Mouse (Mus musculus) liver, embryonic 11.5 days (tissue): ENCODE measurements around the gene Abl1. TPM values are rescaled to one million over a fixed set of nuclear protein-coding genes. Genes with fewer than 3 reads are reported as not detected.
A peak's percentile ranks its signal among the peaks of the same experiment; 100 is the strongest.

ENCODE experiments used
- ATAC-seq: fragments of 200-750 bp; cut with Nextera tagmentation; replicated peaks from 2 replicates; pipeline ENCODE4 v1.8.0; 2017; ENCODE audit warnings: moderate number of reproducible peaks, mild to moderate bottlenecking, moderate TSS enrichment, moderate library complexity; ENCODE audit not compliant: low FRiP score
- DNase-seq: peaks from one replicate; pipeline ENCODE4 v3.0.0-alpha.2; 2017; ENCODE audit warnings: low spot score
- H3K27ac ChIP-seq: fragments of 300-500 bp; sonication (generic); 2 replicates; pipeline ENCODE4 v1.5.1; 2014; ENCODE audit warnings: mild to moderate bottlenecking, low read depth, low read length, control low read depth
- H3K27me3 ChIP-seq: fragments of 300-500 bp; sonication (generic); replicated peaks from 2 replicates; pipeline ENCODE4 v1.6.1; 2014; ENCODE audit warnings: low read length, mixed read lengths; ENCODE audit not compliant: control insufficient read depth, insufficient read depth
- H3K36me3 ChIP-seq: fragments of 300-500 bp; sonication (generic); 2 replicates; pipeline ENCODE4 v1.6.1; 2014; ENCODE audit warnings: mild to moderate bottlenecking, low read length, moderate library complexity, mixed read lengths; ENCODE audit not compliant: control insufficient read depth, insufficient read depth
- H3K4me1 ChIP-seq: fragments of 300-500 bp; sonication (generic); replicated peaks from 2 replicates; pipeline ENCODE4 v1.6.1; 2014; ENCODE audit warnings: low read length, mixed read lengths; ENCODE audit not compliant: control insufficient read depth, insufficient read depth
- H3K4me2 ChIP-seq: fragments of 300-500 bp; sonication (generic); 2 replicates; pipeline ENCODE4 v1.6.1; 2014; ENCODE audit warnings: mild to moderate bottlenecking, control low read depth, moderate library complexity
- H3K4me3 ChIP-seq: fragments of 300-500 bp; sonication (generic); 2 replicates; pipeline ENCODE4 v1.5.1; 2014; ENCODE audit warnings: low read depth, low read length, control low read depth
- H3K9ac ChIP-seq: fragments of 300-500 bp; sonication (generic); 2 replicates; pipeline ENCODE4 v1.6.1; 2014; ENCODE audit warnings: low read depth, low read length, control low read depth
- H3K9me3 ChIP-seq: fragments of 300-500 bp; sonication (generic); 2 replicates; pipeline ENCODE4 v1.6.1; 2016; ENCODE audit warnings: low read length, inconsistent platforms, mixed read lengths; ENCODE audit not compliant: control insufficient read depth
- WGBS: fragments of 180-500 bp; shearing (Covaris S2); extraction: QIAGEN DNeasy Blood & Tissue Kit; methylation state at CpG from one replicate; pipeline ENCODE4 v1.1.7; 2014; 5-methylcytosine and 5-hydroxymethylcytosine counted together
- polyA plus RNA-seq: library from polyadenylated mRNA; unstranded; fragments of >200 nt; fragmentation: Nextera tagmentation; extraction: Ambion mirVana; gene quantifications from 2 replicates; pipeline ENCODE4 v1.2.1, GENCODE M21; 2014

Gene Abl1
- polyA plus RNA-seq, 1 experiment from 2014 or later = 28.9 TPM

DNA sequence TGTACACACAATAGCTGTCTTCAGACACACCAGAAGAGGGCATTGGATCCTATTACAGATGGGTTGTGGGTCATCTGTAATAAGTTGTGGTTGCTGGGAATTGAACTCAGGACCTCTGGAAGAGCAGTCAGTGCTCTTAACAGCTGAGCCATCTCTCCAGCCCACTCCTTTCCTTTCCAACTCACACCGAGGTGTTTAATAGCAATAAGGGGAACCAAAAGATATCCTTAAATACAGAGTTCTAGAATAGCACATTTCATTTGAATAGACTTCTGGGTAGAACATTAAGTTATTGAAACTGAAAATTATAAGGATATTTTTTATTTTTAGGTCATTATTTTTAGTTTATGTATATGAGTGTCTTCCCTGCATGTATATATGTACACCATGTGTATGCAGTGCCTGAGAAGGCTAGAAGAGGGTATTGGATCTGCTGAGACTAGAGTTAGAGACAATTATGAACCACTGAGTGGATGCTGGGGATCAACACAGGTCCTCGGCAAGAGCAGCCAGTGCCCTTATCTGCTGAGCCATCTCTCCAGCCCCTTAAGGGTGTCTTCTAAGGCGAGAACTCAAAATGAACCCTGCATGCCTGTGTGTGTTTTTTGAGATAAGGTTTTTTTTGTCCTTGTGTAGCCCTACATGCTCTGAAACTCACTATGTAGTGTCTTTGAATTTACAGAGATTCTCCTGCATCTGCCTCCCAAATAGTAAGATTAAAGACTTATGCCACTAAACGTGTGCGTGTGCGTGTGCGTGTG lies 36.7 kb downstream of the Abl1 start:
- H3K9ac ChIP-seq = no peak overlapping the region
- WGBS = 71% methylated on average over 7 of the region's 7 CpGs
- no peaks in the 10 kb centered on the region for H3K36me3 ChIP-seq
- no peaks in the 10 kb centered on the region for H3K9me3 ChIP-seq
- H3K27ac ChIP-seq = no peak overlapping the region
- no peak overlapping the region for H3K4me3 ChIP-seq
- no peak overlapping the region for H3K4me2 ChIP-seq
- peaks cover 18% of the 10 kb centered on the region for H3K4me1 ChIP-seq
- H3K27me3 ChIP-seq = no peaks in the 10 kb centered on the region
- DNase-seq = no peak
- peak; percentile 84 for ATAC-seq

DNA sequence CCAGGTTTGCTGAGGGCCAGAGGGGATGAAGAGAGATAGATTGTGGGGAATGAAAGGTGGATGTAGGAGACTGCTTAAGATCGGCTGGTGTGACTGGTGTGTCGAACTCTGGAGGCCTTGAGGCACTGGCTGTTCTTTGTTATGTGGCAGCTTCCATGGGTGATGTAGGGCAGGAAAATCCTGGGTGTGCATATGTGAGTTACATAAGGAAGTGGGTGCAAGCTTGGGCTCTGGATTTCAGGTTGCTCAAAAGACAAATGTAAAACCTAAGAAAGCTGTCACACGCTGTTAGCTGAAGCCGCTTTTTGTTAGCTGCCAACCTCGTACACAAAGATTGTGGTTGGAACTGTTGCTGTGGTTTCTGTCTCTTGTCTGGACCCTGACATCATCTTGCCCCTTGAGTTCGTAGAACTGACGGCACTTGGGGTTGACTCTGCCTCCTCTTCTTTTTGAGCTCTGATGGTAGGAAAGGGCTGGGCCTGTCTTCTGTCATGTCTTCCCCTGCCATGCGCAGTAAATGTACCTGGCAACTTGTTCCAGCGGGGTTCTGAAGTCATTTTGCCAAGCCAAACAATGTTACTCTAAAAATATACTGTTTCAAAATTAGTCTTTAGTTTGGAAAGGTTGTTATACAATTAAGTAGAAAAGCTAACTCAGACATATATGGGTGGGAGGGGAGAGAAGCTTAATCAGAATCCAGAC lies 39.6 kb downstream of the Abl1 start:
- 71% methylated on average over 9 of the region's 9 CpGs for WGBS
- ATAC-seq = no peak
- H3K9ac ChIP-seq = no peak overlapping the region
- H3K27me3 ChIP-seq = no peaks in the 10 kb centered on the region
- no peak for DNase-seq
- H3K4me3 ChIP-seq = no peak overlapping the region
- H3K27ac ChIP-seq = no peak overlapping the region
- no peaks in the 10 kb centered on the region for H3K36me3 ChIP-seq
- H3K9me3 ChIP-seq = no peaks in the 10 kb centered on the region
- peaks cover 18% of the 10 kb centered on the region for H3K4me1 ChIP-seq
- H3K4me2 ChIP-seq = no peak overlapping the region

DNA sequence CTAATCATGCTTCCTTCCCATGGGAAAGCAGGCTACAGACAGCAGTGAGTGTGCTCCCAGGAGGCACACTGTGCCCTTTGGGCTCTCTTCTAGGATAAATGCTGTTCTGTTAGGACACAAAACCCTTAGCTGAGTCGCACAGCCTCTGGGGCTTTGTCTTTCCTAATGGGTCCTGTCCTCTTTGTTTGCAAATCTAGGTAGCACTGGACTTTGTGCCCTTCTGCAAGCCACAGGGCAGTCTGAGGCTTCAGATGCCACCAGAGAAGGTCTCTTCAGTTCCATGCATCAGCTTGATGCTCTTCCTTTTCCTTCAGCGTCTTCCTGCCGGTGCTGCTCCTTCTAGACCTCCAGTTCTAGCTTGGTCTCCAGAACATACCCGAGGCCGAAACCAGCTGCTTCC lies 42.5 kb downstream of the Abl1 start:
- Histone ChIP-seq H3K4me2 (peak overlapping the region; percentile 22; the same call in 1 of the 2 replicates), H3K36me3 (no peaks in the 10 kb centered on the region), H3K27me3 (no peaks in the 10 kb centered on the region), H3K9me3 (no peaks in the 10 kb centered on the region), H3K4me1 (peaks cover 12% of the 10 kb centered on the region), H3K9ac (no peak overlapping the region; the same call in 1 of the 2 replicates), H3K4me3 (no peak overlapping the region), H3K27ac (peak overlapping the region; percentile 9; the same call in 1 of the 2 replicates)
- DNase-seq = no peak
- ATAC-seq = no peak
- 71% methylated on average over 5 of the region's 5 CpGs for WGBS

DNA sequence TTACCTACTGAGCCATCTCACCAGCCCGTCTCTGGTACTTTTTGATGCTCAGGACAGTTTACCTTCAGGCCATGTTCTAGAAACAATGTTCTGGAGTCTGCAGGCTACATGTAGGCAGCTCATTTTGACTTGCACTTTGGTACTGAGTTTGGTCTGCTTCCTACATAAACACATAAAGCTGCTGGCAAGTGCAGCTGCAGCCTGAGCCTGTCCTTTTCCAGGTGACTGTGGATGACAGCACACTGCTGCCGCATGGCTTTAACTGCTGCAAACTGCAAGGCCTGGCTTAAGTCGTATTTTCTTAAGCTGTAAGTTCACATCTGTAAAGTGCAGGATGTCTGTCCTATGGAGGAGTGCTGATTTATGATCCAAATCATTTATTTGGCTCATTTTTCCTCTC lies 44.3 kb downstream of the Abl1 start:
- H3K27me3 ChIP-seq = no peaks in the 10 kb centered on the region
- no peaks in the 10 kb centered on the region for H3K36me3 ChIP-seq
- 84% methylated on average over 3 of the region's 3 CpGs for WGBS
- H3K4me2 ChIP-seq = no peak overlapping the region
- no peak overlapping the region for H3K4me3 ChIP-seq
- H3K9me3 ChIP-seq = no peaks in the 10 kb centered on the region
- H3K27ac ChIP-seq = no peak overlapping the region
- no peak overlapping the region for H3K9ac ChIP-seq
- DNase-seq (no peak), ATAC-seq (no peak)
- peaks cover 4% of the 10 kb centered on the region for H3K4me1 ChIP-seq

DNA sequence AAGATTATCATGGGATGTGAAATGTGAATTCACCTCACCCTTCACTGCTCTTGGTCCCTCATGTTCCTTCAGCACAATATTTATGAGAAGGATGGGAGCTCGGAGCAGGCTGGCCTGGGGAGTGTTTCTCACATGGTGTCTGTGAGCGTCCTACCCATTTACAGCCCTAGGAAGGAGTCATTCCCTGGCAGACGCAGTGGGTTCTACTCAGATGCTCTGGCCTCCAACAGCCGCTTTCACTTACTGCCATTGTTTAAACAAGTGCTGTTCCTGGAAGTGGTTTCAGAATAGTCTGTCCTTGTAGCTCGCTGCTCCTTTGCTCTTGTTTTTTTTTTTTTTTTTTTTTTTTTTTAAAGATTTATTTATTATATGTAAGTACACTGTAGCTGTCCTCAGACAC lies 45.4 kb downstream of the Abl1 start:
- WGBS = 79% methylated on average over 5 of the region's 5 CpGs
- no peak for DNase-seq
- Histone ChIP-seq H3K4me2 (no peak overlapping the region), H3K36me3 (no peaks in the 10 kb centered on the region), H3K27me3 (no peaks in the 10 kb centered on the region), H3K27ac (no peak overlapping the region), H3K4me3 (no peak overlapping the region), H3K4me1 (peaks cover 2% of the 10 kb centered on the region; the same call in 1 of the 2 replicates), H3K9me3 (no peaks in the 10 kb centered on the region), H3K9ac (no peak overlapping the region)
- ATAC-seq = no peak

DNA sequence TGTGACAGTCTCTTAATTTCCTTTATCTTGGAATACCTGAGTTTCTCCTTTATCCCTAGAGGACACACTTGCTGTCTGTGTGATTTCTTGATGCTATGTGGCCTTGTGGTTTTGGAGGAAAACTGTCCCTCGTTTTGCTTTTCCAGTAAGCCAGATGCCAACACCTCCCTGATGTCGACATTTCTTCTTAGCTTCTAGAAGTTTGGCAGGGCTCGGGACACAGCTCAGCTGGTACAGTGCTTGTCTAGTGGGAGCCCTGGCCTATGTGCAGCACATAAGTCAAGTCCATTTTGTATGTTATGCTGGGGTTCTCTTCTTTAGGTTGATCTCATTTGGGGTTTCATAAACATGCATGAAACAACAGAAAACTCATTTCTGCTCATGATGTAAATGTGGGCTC lies 50.9 kb downstream of the Abl1 start:
- Histone ChIP-seq H3K9ac (no peak overlapping the region), H3K27me3 (no peaks in the 10 kb centered on the region), H3K4me3 (no peak overlapping the region), H3K36me3 (no peaks in the 10 kb centered on the region), H3K4me1 (no peaks in the 10 kb centered on the region; the same call in 1 of the 2 replicates), H3K9me3 (no peaks in the 10 kb centered on the region), H3K27ac (no peak overlapping the region), H3K4me2 (no peak overlapping the region)
- no peak for ATAC-seq
- 62% methylated on average over 3 of the region's 3 CpGs for WGBS
- DNase-seq = no peak

DNA sequence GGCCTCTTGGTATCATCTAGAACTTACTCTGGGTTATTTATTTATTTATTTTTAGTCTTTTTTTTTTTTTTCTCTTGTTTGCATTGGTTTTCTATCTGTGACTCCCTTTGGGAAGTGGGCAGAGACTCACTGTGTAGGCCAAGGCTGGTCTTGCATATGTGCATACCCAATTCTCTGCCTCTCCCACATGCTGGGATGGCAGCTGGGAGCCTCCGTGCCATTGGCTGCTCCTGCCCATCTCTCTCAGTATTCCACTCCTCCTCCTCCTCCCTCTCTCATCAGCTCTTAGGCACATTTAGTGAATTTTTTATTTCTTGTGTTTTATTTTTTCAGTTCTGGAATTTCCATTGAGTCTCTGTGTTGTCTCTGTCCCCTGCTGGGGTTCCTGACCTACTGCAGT lies 53.6 kb downstream of the Abl1 start:
- ATAC-seq = no peak
- Histone ChIP-seq H3K4me3 (no peak overlapping the region), H3K27me3 (no peaks in the 10 kb centered on the region), H3K9ac (no peak overlapping the region), H3K36me3 (no peaks in the 10 kb centered on the region), H3K9me3 (no peaks in the 10 kb centered on the region), H3K27ac (no peak overlapping the region), H3K4me1 (peaks cover 12% of the 10 kb centered on the region), H3K4me2 (no peak overlapping the region)
- DNase-seq = no peak
- WGBS = 71% methylated on average over 1 of the region's 1 CpGs

DNA sequence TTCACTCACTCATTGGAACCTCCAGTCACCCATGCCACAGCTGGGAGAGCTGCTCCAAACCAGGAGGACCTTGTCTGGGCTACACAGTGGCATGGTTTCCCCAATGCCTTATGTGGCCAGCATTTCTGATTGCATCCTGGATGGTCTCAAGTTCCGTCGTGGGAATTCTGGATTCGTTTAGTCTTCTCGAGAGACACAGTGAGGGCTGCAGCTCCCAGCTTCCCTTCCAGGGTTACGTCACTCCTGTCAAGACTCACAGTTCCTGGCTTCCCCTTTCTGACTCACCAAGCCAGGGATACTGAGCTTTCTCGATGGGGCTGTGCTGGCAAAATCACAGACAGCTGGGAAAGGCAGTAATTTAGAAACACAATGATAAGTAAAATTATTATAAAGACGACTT lies 54.0 kb downstream of the Abl1 start:
- WGBS = 34% methylated on average over 7 of the region's 7 CpGs
- peaks cover 16% of the 10 kb centered on the region for H3K4me1 ChIP-seq
- no peak overlapping the region for H3K4me3 ChIP-seq
- ATAC-seq (no peak), DNase-seq (no peak)
- no peak overlapping the region for H3K9ac ChIP-seq
- H3K27me3 ChIP-seq = no peaks in the 10 kb centered on the region
- no peaks in the 10 kb centered on the region for H3K9me3 ChIP-seq
- H3K4me2 ChIP-seq = no peak overlapping the region
- no peaks in the 10 kb centered on the region for H3K36me3 ChIP-seq
- no peak overlapping the region for H3K27ac ChIP-seq

DNA sequence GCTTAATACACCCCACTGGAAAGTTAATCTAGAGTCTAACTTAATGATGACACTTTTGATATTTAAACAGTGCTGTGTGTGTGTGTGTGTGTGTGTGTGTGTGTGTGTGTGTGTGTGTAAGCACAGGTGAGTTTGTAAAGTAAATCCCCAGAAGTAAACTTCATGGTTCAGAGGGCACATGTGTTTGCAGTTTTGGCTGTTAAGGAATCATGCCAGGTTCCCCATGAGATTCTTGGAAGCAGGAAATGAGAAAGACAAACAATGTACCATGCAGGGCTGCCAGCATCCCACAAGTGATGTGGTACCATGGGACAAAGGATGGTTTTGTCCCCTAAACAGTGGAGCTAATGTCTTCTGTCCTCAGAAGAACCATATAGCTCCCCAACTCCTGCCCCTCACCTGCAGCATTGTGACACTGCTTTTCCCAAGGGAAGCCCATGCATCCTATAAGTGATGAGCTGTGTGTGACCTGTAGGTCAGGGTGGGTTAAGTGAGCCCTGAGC lies 57.6 kb downstream of the Abl1 start:
- Histone ChIP-seq H3K27me3 (no peaks in the 10 kb centered on the region), H3K4me1 (peaks cover 32% of the 10 kb centered on the region), H3K36me3 (no peaks in the 10 kb centered on the region), H3K4me3 (no peak overlapping the region), H3K9me3 (no peaks in the 10 kb centered on the region), H3K27ac (no peak overlapping the region), H3K4me2 (no peak overlapping the region), H3K9ac (no peak overlapping the region)
- DNase-seq = no peak
- no peak for ATAC-seq
